ENCODE assay signal across 23 mouse cellular contexts in genomic region chr6:120288541-120288940, GRCm38 (mm10). TPM values are rescaled to one million over a fixed set of nuclear protein-coding genes. Genes with fewer than 3 reads are reported as not detected.
DNase-seq lines count a peak whose midpoint lies in the region; ATAC-seq and TF ChIP-seq lines count a peak whose summit lies in the region.
"Had no signal": no experiment of that assay in that cellular context is flagged by ENCODE, and none has a peak within 500 bp of the region (broad histone marks: within the 10 kb centered on the region; RNA-seq: fewer than 3 reads in every experiment).

No protein-coding gene starts in this region.

- 29% methylated on average over 7 of the region's 7 CpGs for WGBS in lung, postnatal 0 days
- WGBS in forebrain, embryonic 15.5 days, result 54% methylated on average over 7 of the region's 7 CpGs

- no peak overlapping the region for H3K9ac ChIP-seq in ES-Bruce4 (ENCODE audit: low read depth, poor library complexity, severe bottlenecking)
- H3K9ac ChIP-seq in ES-E14 (ENCODE audit: insufficient read depth, low read depth, low read length, poor library complexity, severe bottlenecking), result 0 out of 2 replicates have a peak overlapping the region, but pooled peaks have one; percentile 10
- H3K9ac ChIP-seq in lung, postnatal 0 days (replicated peaks; ENCODE audit: low read depth), result no peak overlapping the region
- H3K9ac ChIP-seq in forebrain, embryonic 15.5 days (replicated peaks), result no peak overlapping the region
- H3K9ac ChIP-seq: embryonic facial prominence, embryonic 12.5 days; forebrain, embryonic 13.5 days; forebrain, postnatal 0 days had no signal

- TF ChIP-seq EP300 in ES-Bruce4 (IDR thresholded peaks at IDR 0.05; ENCODE audit: insufficient read depth, low read depth, low read length), result peak; percentile 12; the same call in 1 of the 2 replicates
- no peak for TF ChIP-seq EP300 in lung, postnatal 0 days (IDR thresholded peaks at IDR 0.05)

- no peak for TF ChIP-seq CTCF in E14TG2a.4 (conservative IDR thresholded peaks at IDR 0.05; ENCODE audit: low read length)
- no peak for TF ChIP-seq CTCF in ES-Bruce4 (IDR thresholded peaks at IDR 0.05; ENCODE audit: low read depth, low read length)
- TF ChIP-seq CTCF in lung, postnatal 0 days (IDR thresholded peaks at IDR 0.05), result no peak

- TF ChIP-seq POLR2A in ES-Bruce4 (IDR thresholded peaks at IDR 0.05; ENCODE audit: insufficient read depth, low read length), result no peak

- H3K27me3 ChIP-seq in E14TG2a.4 (ENCODE audit: insufficient read depth, low read length), result no peaks in the 10 kb centered on the region
- no peaks in the 10 kb centered on the region for H3K27me3 ChIP-seq in ES-Bruce4 (ENCODE audit: control insufficient read depth, insufficient read depth, low read length, poor library complexity, severe bottlenecking)
- H3K27me3 ChIP-seq in lung, postnatal 0 days (replicated peaks; ENCODE audit: insufficient read depth, low read length), result 0 out of 2 replicates have a peak, but pooled peaks cover 3% of the 10 kb centered on the region
- peaks cover 11% of the 10 kb centered on the region for H3K27me3 ChIP-seq in forebrain, embryonic 15.5 days

- H3K9me3 ChIP-seq in E14TG2a.4 (ENCODE audit: low read length) (no peaks in the 10 kb centered on the region), ES-Bruce4 (replicated peaks; ENCODE audit: control insufficient read depth, insufficient read depth, low read length, poor library complexity, severe bottlenecking) (no peaks in the 10 kb centered on the region), ES-E14 (ENCODE audit: control insufficient read depth, insufficient read depth, low read depth, low read length) (no peaks in the 10 kb centered on the region)
- H3K9me3 ChIP-seq in lung, postnatal 0 days (ENCODE audit: low read length), result no peaks in the 10 kb centered on the region
- no peaks in the 10 kb centered on the region for H3K9me3 ChIP-seq in forebrain, embryonic 15.5 days
- H3K9me3 ChIP-seq: embryonic facial prominence, embryonic 10.5 days; embryonic facial prominence, embryonic 12.5 days; forebrain, embryonic 13.5 days had no signal

- H3K36me3 ChIP-seq in E14TG2a.4 (ENCODE audit: insufficient read depth, low read length), result peaks cover 16% of the 10 kb centered on the region
- H3K36me3 ChIP-seq in ES-Bruce4 (ENCODE audit: control insufficient read depth, insufficient read depth, low read length, poor library complexity, severe bottlenecking), result no peaks in the 10 kb centered on the region
- H3K36me3 ChIP-seq in ES-E14 (ENCODE audit: control insufficient read depth, insufficient read depth, low read length, poor library complexity, severe bottlenecking), result no peaks in the 10 kb centered on the region; the same call in 1 of the 2 replicates
- no peaks in the 10 kb centered on the region for H3K36me3 ChIP-seq in lung, postnatal 0 days (ENCODE audit: insufficient read depth, low read length)
- H3K36me3 ChIP-seq in forebrain, embryonic 15.5 days, result no peaks in the 10 kb centered on the region
- H3K36me3 ChIP-seq: embryonic facial prominence, embryonic 10.5 days; embryonic facial prominence, embryonic 12.5 days had no signal

- ATAC-seq in lung, postnatal 0 days, result no peak
- no peak for ATAC-seq in forebrain, embryonic 15.5 days (replicated peaks)
- no peak for ATAC-seq in megakaryocyte-erythroid progenitor cell, adult 5-6 weeks (replicated peaks; ENCODE audit: low FRiP score, low TSS enrichment, poor library complexity, severe bottlenecking)
- ATAC-seq: forebrain, embryonic 13.5 days; forebrain, postnatal 0 days had no signal

- H3K27ac ChIP-seq in ES-Bruce4 (ENCODE audit: insufficient read depth, low read length) (peak overlapping the region; percentile 26; the same call in 1 of the 2 replicates), ES-E14 (ENCODE audit: insufficient read depth, low read depth, low read length, poor library complexity, severe bottlenecking) (peak overlapping the region; percentile 24; the same call in 1 of the 2 replicates)
- no peak overlapping the region for H3K27ac ChIP-seq in lung, postnatal 0 days (ENCODE audit: low read length)
- no peak overlapping the region for H3K27ac ChIP-seq in forebrain, embryonic 15.5 days (replicated peaks)
- H3K27ac ChIP-seq: embryonic facial prominence, embryonic 10.5 days; embryonic facial prominence, embryonic 12.5 days; forebrain, embryonic 13.5 days had no signal

- 0 out of 2 replicates have a peak overlapping the region, but pooled peaks have one; percentile 14 for H3K4me3 ChIP-seq in E14TG2a.4 (replicated peaks; ENCODE audit: low read length)
- H3K4me3 ChIP-seq in ES-Bruce4 (ENCODE audit: low read depth, low read length), result no peak overlapping the region
- H3K4me3 ChIP-seq in ES-E14 (ENCODE audit: insufficient read depth in 1 of 2, low read depth in 1 of 2, low read length in 2 of 2, poor library complexity in 1 of 2, severe bottlenecking in 1 of 2), result no peak overlapping the region
- H3K4me3 ChIP-seq in lung, postnatal 0 days (ENCODE audit: low read depth, low read length), result no peak overlapping the region
- no peak overlapping the region for H3K4me3 ChIP-seq in forebrain, embryonic 15.5 days
- H3K4me3 ChIP-seq: embryonic facial prominence, embryonic 10.5 days; embryonic facial prominence, embryonic 12.5 days; forebrain, embryonic 13.5 days had no signal

- in situ Hi-C loops in ES-E14 (cut with MboI; ENCODE audit: low sequenced_read_pairs in 2 of 2, unreplicated experiment in 2 of 2), result no loop called here

- no peak overlapping the region for H3K4me2 ChIP-seq in lung, postnatal 0 days (replicated peaks; ENCODE audit: low read depth, low read length)
- H3K4me2 ChIP-seq in forebrain, embryonic 15.5 days (replicated peaks), result no peak overlapping the region
- H3K4me2 ChIP-seq: embryonic facial prominence, embryonic 12.5 days; forebrain, embryonic 13.5 days had no signal

- H3K4me1 ChIP-seq in E14TG2a.4 (replicated peaks; ENCODE audit: low read depth, low read length), result peaks cover 86% of the 10 kb centered on the region
- peaks cover 2% of the 10 kb centered on the region for H3K4me1 ChIP-seq in ES-Bruce4 (ENCODE audit: control insufficient read depth, insufficient read depth, low read length)
- H3K4me1 ChIP-seq in ES-E14 (ENCODE audit: control insufficient read depth in 2 of 2, insufficient read depth in 2 of 2, low read length in 2 of 2, poor library complexity in 1 of 2), result peaks cover 18 to 25% of the 10 kb centered on the region in 2 experiments
- H3K4me1 ChIP-seq in lung, postnatal 0 days (ENCODE audit: insufficient read depth, low read depth, low read length), result no peaks in the 10 kb centered on the region
- H3K4me1 ChIP-seq in forebrain, embryonic 15.5 days, result no peaks in the 10 kb centered on the region; the same call in 1 of the 2 replicates
- H3K4me1 ChIP-seq: embryonic facial prominence, embryonic 12.5 days; forebrain, embryonic 13.5 days had no signal

- DNase-seq in ES-E14 (ENCODE audit: low read depth, low spot score), result no peak
- peak; percentile 48 for DNase-seq in ZHBTc4 (ENCODE audit: low read depth, low spot score)
- no peak for DNase-seq in cerebellum, adult 18-20 months
- DNase-seq in lung, postnatal 0 days (ENCODE audit: low spot score), result no peak
- DNase-seq: adrenal gland, adult 2 months; adrenal gland, postnatal 10 days; adrenal gland, postnatal 25 days; cerebellum, adult 11 months; cerebellum, adult 2 months; cerebellum, adult 9-10 months; cerebellum, postnatal 10 days; cerebellum, postnatal 25 days; forebrain, postnatal 0 days had no signal

TF ChIP-seq in ES-E14, 5 proteins besides CTCF, POLR2A, EP300 and RAD21:
- TF ChIP-seq ZC3H11A (IDR thresholded peaks at IDR 0.05; ENCODE audit: borderline replicate concordance, low read depth, low read length), result no peak
- no peak for TF ChIP-seq HCFC1 (IDR thresholded peaks at IDR 0.05; ENCODE audit: borderline replicate concordance, insufficient read depth, low read length)
TF ChIP-seq in ES-E14: peak in this region for 0.

RNA-seq across cellular contexts. Expression of gene D330020A13Rik, which starts 5.6 kb away (rescaled TPM):
- polyA plus RNA-seq in ES-Bruce4 (2011; ENCODE audit: insufficient read depth, insufficient read length, low read depth, missing spikeins), result not detected in 2 replicates
- total RNA-seq in ES-E14 (2012; rRNA removed), result 4.4 and 9.8 TPM in 2 replicates
- not detected in 2 replicates for polyA plus RNA-seq in lung, postnatal 0 days (2015; fragmentation: Nextera tagmentation; extraction: Ambion mirVana)
- polyA plus RNA-seq in forebrain, embryonic 15.5 days (2015; fragmentation: Nextera tagmentation; extraction: Ambion mirVana), result not detected in 2 replicates
- not detected in 2 replicates for total RNA-seq in megakaryocyte-erythroid progenitor cell, adult 5-6 weeks (2014; fragmentation: Nextera tagmentation)
- total RNA-seq in megakaryocyte-erythroid progenitor cell, adult 5-6 weeks (2017), result not detected in 2 replicates
- total RNA-seq: forebrain, postnatal 0 days; MEL had no signal
- polyA plus RNA-seq: cortical plate, adult 2 months; forebrain, embryonic 11.5 days; forebrain, postnatal 0 days had no signal

RNA-seq across cellular contexts. Expression of gene B4galnt3, which starts 5.8 kb away (rescaled TPM):
- polyA plus RNA-seq in ES-Bruce4 (2011; ENCODE audit: insufficient read depth, insufficient read length, low read depth, missing spikeins), result 15.7 and 18.6 TPM in 2 replicates
- 34.1 and 64.9 TPM in 2 replicates for total RNA-seq in ES-E14 (2012; rRNA removed)
- 0.04 TPM in 1 of 2 replicates, not detected in the other for polyA plus RNA-seq in lung, postnatal 0 days (2015; fragmentation: Nextera tagmentation; extraction: Ambion mirVana)
- 0.10 TPM in 2 replicates for polyA plus RNA-seq in forebrain, embryonic 15.5 days (2015; fragmentation: Nextera tagmentation; extraction: Ambion mirVana)
- 0.15 TPM in 1 of 2 replicates, not detected in the other for total RNA-seq in megakaryocyte-erythroid progenitor cell, adult 5-6 weeks (2014; fragmentation: Nextera tagmentation)
- total RNA-seq in megakaryocyte-erythroid progenitor cell, adult 5-6 weeks (2017), result 0.57 TPM in 1 of 2 replicates, not detected in the other
- polyA plus RNA-seq: forebrain, embryonic 11.5 days; forebrain, embryonic 13.5 days had no signal

Comparison
In these comparisons a context has a peak if more than half of its experiments do, and no peak if none do; other contexts are left out.
1. H3K27ac ChIP-seq: peak in ES-Bruce4 (single experiment) and ES-E14 (single experiment); none in lung, postnatal 0 days (single experiment) and forebrain, embryonic 15.5 days (single experiment).
2. RNA of gene B4galnt3, which starts 5.8 kb away (polyA plus RNA-seq): 15.7 to 18.6 TPM in ES-Bruce4; 0.10 TPM in forebrain, embryonic 15.5 days and 0.04 TPM in lung, postnatal 0 days; every median in the first group is over 10 times any median in the second.